Mouse (Mus musculus): Measurements from ENCODE around the gene Ccdc78. TPM values are rescaled to one million over a fixed set of nuclear protein-coding genes. Genes with fewer than 3 reads are reported as not detected.
A peak's percentile ranks its signal among the peaks of the same experiment; 100 is the strongest.

The Ccdc78 gene
- total RNA-seq, 1 experiment: 0.22 TPM

GRCm38 (mm10) chr17:25828223-25828594, 41.8 kb downstream of the Ccdc78 start:
- Histone ChIP-seq H3K4me3 (ENCODE audit: insufficient read depth in 1 of 2, low read depth in 1 of 2, low read length in 2 of 2, poor library complexity in 1 of 2, severe bottlenecking in 1 of 2) (peak overlapping the region in 1 of 2 experiments; percentile 73; a peak in 1 of 4 replicates), H3K36me3 (ENCODE audit: control insufficient read depth, insufficient read depth, low read length, poor library complexity, severe bottlenecking) (peaks cover 47% of the 10 kb centered on the region), H3K27ac (ENCODE audit: insufficient read depth, low read depth, low read length, poor library complexity, severe bottlenecking) (no peak overlapping the region), H3K9ac (ENCODE audit: insufficient read depth, low read depth, low read length, poor library complexity, severe bottlenecking) (no peak overlapping the region), H3K4me1 (ENCODE audit: control insufficient read depth in 2 of 2, insufficient read depth in 2 of 2, low read length in 2 of 2, poor library complexity in 1 of 2) (peaks cover 2 to 28% of the 10 kb centered on the region in 2 experiments; a peak in 2 of 4 replicates), H3K9me3 (ENCODE audit: control insufficient read depth, insufficient read depth, low read depth, low read length) (no peaks in the 10 kb centered on the region)
- TF ChIP-seq ZNF384 (IDR thresholded peaks at IDR 0.05; ENCODE audit: low read depth, low read length) (no peak), MAFK (IDR thresholded peaks at IDR 0.05; ENCODE audit: insufficient read depth, low read depth, low read length) (no peak)
- DNase-seq (ENCODE audit: low read depth, low spot score): no peak
- in situ Hi-C loops (cut with MboI; ENCODE audit: low sequenced_read_pairs in 2 of 2, unreplicated experiment in 2 of 2): no loop called here

- H3K4me1 ChIP-seq (ENCODE audit: control insufficient read depth in 2 of 2, insufficient read depth in 2 of 2, low read length in 2 of 2, poor library complexity in 1 of 2): peaks cover 2 to 28% of the 10 kb centered on the region in 2 experiments; a peak in 2 of 4 replicates
- in situ Hi-C loops (cut with MboI; ENCODE audit: low sequenced_read_pairs in 2 of 2, unreplicated experiment in 2 of 2): no loop called here
- peaks cover 47% of the 10 kb centered on the region for H3K36me3 ChIP-seq (ENCODE audit: control insufficient read depth, insufficient read depth, low read length, poor library complexity, severe bottlenecking)
- DNase-seq (ENCODE audit: low read depth, low spot score): no peak
- no peak for TF ChIP-seq CHD2 (IDR thresholded peaks at IDR 0.05; ENCODE audit: low read depth, low read length)
- no peak for TF ChIP-seq ZC3H11A (IDR thresholded peaks at IDR 0.05; ENCODE audit: borderline replicate concordance, low read depth, low read length)
- no peak for TF ChIP-seq MAFK (IDR thresholded peaks at IDR 0.05; ENCODE audit: insufficient read depth, low read depth, low read length)
- TF ChIP-seq ZNF384 (IDR thresholded peaks at IDR 0.05; ENCODE audit: low read depth, low read length): no peak
- no peak for TF ChIP-seq HCFC1 (IDR thresholded peaks at IDR 0.05; ENCODE audit: borderline replicate concordance, insufficient read depth, low read length)
- H3K27ac ChIP-seq (ENCODE audit: insufficient read depth, low read depth, low read length, poor library complexity, severe bottlenecking): peak within 1 kb of the TSS; percentile 23; the same call in 1 of the 2 replicates
- peak within 1 kb of the TSS; percentile 70 to 73 for H3K4me3 ChIP-seq (ENCODE audit: insufficient read depth in 1 of 2, low read depth in 1 of 2, low read length in 2 of 2, poor library complexity in 1 of 2, severe bottlenecking in 1 of 2)
- no peaks in the 10 kb centered on the region for H3K9me3 ChIP-seq (ENCODE audit: control insufficient read depth, insufficient read depth, low read depth, low read length)
- peak within 1 kb of the TSS; percentile 86 for H3K9ac ChIP-seq (ENCODE audit: insufficient read depth, low read depth, low read length, poor library complexity, severe bottlenecking)
Measured at GRCm38 (mm10) chr17:25828712-25829557, 42.6 kb downstream of the Ccdc78 start, which contains the start of gene Jmjd8. TSS of gene Jmjd8 (plus strand) at chr17:25828867.

GRCm38 (mm10) chr17:25829558-25830017, 43.2 kb downstream of the Ccdc78 start:
- peak overlapping the region; percentile 86 for H3K9ac ChIP-seq (ENCODE audit: insufficient read depth, low read depth, low read length, poor library complexity, severe bottlenecking)
- H3K27ac ChIP-seq (ENCODE audit: insufficient read depth, low read depth, low read length, poor library complexity, severe bottlenecking): peak overlapping the region; percentile 3; the same call in 1 of the 2 replicates
- peaks cover 47% of the 10 kb centered on the region for H3K36me3 ChIP-seq (ENCODE audit: control insufficient read depth, insufficient read depth, low read length, poor library complexity, severe bottlenecking)
- peak overlapping the region; percentile 70 to 73 for H3K4me3 ChIP-seq (ENCODE audit: insufficient read depth in 1 of 2, low read depth in 1 of 2, low read length in 2 of 2, poor library complexity in 1 of 2, severe bottlenecking in 1 of 2)
- no peak for DNase-seq (ENCODE audit: low read depth, low spot score)
- no peaks in the 10 kb centered on the region for H3K9me3 ChIP-seq (ENCODE audit: control insufficient read depth, insufficient read depth, low read depth, low read length)
- H3K4me1 ChIP-seq (ENCODE audit: control insufficient read depth in 2 of 2, insufficient read depth in 2 of 2, low read length in 2 of 2, poor library complexity in 1 of 2): peaks cover 2 to 23% of the 10 kb centered on the region in 2 experiments; a peak in 2 of 4 replicates
- no peak for TF ChIP-seq HCFC1 (IDR thresholded peaks at IDR 0.05; ENCODE audit: borderline replicate concordance, insufficient read depth, low read length)
- no peak for TF ChIP-seq ZNF384 (IDR thresholded peaks at IDR 0.05; ENCODE audit: low read depth, low read length)
- no peak for TF ChIP-seq CHD2 (IDR thresholded peaks at IDR 0.05; ENCODE audit: low read depth, low read length)
- TF ChIP-seq ZC3H11A (IDR thresholded peaks at IDR 0.05; ENCODE audit: borderline replicate concordance, low read depth, low read length): no peak
- no peak for TF ChIP-seq MAFK (IDR thresholded peaks at IDR 0.05; ENCODE audit: insufficient read depth, low read depth, low read length)
- in situ Hi-C loops (cut with MboI; ENCODE audit: low sequenced_read_pairs in 2 of 2, unreplicated experiment in 2 of 2): no loop called here

- in situ Hi-C loops (cut with MboI; ENCODE audit: low sequenced_read_pairs in 2 of 2, unreplicated experiment in 2 of 2): no loop called here
- peaks cover 2 to 30% of the 10 kb centered on the region in 2 experiments; a peak in 1 of 4 replicates for H3K4me1 ChIP-seq (ENCODE audit: control insufficient read depth in 2 of 2, insufficient read depth in 2 of 2, low read length in 2 of 2, poor library complexity in 1 of 2)
Measured at GRCm38 (mm10) chr17:25830200-25830753, 43.9 kb downstream of the Ccdc78 start.

More at GRCm38 (mm10) chr17:25830200-25830753, 43.9 kb downstream of the Ccdc78 start:
- Histone ChIP-seq H3K4me3 (ENCODE audit: insufficient read depth in 1 of 2, low read depth in 1 of 2, low read length in 2 of 2, poor library complexity in 1 of 2, severe bottlenecking in 1 of 2) (no peak overlapping the region), H3K9ac (ENCODE audit: insufficient read depth, low read depth, low read length, poor library complexity, severe bottlenecking) (no peak overlapping the region), H3K27ac (ENCODE audit: insufficient read depth, low read depth, low read length, poor library complexity, severe bottlenecking) (no peak overlapping the region), H3K9me3 (ENCODE audit: control insufficient read depth, insufficient read depth, low read depth, low read length) (no peaks in the 10 kb centered on the region), H3K36me3 (ENCODE audit: control insufficient read depth, insufficient read depth, low read length, poor library complexity, severe bottlenecking) (peaks cover 54% of the 10 kb centered on the region)
- TF ChIP-seq CHD2 (IDR thresholded peaks at IDR 0.05; ENCODE audit: low read depth, low read length): no peak
- TF ChIP-seq MAFK (IDR thresholded peaks at IDR 0.05; ENCODE audit: insufficient read depth, low read depth, low read length): no peak
- DNase-seq (ENCODE audit: low read depth, low spot score): no peak

Data from ES-E14 (cell line).